Mouse (Mus musculus) erythroid progenitor cell, adult 5-6 weeks (primary cell): ENCODE data around the gene Pdzd9. TPM values are rescaled to one million over a fixed set of nuclear protein-coding genes. Genes with fewer than 3 reads are reported as not detected.
"Not testable (repeated sequence)": the region's sequence is repeated elsewhere in the genome, so short reads cannot be mapped to it uniquely, and the experiment has no call there.

Experiments used
- ATAC-seq: replicated peaks from 2 replicates; pipeline ENCODE4 v1.8.0; 2016; ENCODE audit warnings: moderate number of reproducible peaks, mild to moderate bottlenecking, moderate TSS enrichment, inconsistent platforms; ENCODE audit not compliant: poor library complexity, low FRiP score, severe bottlenecking
- total RNA-seq, 2 experiments: library from RNA; stranded (forward) in 1 of 2; stranded (reverse) in 1 of 2; fragments of 150-400 nt in 1 of 2; fragments of 186-747, 209-891 nt in 1 of 2; gene quantifications; 2 replicates each; pipeline versions ENCODE4 v1.2.3 to v1.2.4; 2015 to 2017; ENCODE audit warnings: low replicate concordance in 2 of 2

Pdzd9 gene
- not detected in 2 replicates for total RNA-seq (2015; ENCODE audit: low replicate concordance)
- 0.08 and 1.8 TPM in 2 replicates for total RNA-seq (2017; ENCODE audit: low replicate concordance)

DNA sequence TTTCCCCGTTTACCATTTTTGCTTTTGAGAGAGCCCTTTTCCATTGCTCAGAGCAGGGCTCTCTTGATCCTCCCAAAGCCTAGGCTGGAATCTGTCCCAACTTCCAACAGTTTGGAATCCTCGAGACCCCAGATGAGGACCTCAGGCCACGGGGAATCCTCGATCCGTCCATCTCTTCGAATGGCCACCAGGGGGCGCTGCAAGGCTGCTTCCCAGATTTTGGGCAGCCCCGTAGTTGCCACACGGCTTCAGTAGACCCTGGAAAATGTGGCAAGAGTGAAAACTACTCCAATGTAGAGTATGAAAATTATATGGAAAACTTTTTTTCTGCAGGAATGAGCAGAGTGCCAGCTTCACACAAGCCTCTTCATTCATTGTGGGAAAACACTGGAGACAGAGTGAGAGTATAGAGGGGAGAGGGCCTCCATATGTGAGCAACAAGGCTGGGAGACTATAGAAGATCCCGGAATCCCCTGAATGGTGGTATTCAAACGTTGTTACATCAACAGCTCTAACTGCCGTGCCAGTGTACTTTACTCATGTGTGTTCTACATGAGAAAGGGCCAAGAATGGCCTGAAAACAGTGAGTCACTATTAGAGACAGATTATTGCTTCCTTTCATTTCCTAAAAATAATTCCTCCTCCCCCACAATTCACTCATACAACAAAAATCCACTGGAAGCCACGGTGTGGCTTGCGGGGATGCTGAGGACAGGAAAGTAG, at the start of gene Pdzd9:
TSS of gene Pdzd9 (minus strand) at position 191 of the 723 bp plus-strand sequence.
- ATAC-seq: peak; percentile 79

DNA sequence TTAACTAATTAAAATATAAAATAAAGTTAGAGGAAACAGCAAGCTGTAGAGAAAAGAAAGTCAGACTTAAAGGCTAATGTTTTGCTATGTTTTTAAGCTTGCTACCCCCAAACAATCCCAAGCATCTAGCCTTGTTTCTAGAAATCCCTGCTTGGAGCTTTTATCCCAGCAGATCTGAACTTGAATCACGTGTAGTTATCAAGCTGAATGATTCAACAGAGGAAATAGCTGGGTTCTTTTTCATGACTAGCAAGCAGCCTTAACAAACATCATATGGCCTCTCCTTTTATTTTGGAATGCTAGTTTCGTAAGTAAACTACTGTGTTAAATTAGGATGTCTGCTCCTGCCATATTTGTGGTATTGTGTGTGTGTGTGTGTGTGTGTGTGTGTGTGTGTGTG, 47.1 kb upstream of the Pdzd9 start:
- no peak for ATAC-seq

DNA sequence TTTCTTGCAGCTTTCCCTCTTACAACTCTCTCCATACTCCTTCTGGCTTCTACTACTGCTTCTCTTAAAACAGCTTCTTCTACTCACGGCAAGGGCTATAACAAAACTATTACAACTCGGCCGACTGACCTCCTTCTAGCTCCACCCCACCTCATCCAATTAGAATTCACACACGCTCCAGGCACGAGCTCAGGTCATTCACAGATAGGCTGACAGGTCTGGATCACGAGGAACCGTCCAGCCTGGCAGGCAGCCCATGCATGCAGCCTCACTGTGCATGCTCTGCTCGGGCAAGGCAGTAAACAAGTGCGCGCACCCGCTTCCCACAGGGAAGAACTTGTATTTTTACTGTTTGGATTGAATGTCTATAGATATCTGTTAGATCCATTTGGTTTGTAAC, 43.8 kb upstream of the Pdzd9 start:
- ATAC-seq: not testable (repeated sequence)

DNA sequence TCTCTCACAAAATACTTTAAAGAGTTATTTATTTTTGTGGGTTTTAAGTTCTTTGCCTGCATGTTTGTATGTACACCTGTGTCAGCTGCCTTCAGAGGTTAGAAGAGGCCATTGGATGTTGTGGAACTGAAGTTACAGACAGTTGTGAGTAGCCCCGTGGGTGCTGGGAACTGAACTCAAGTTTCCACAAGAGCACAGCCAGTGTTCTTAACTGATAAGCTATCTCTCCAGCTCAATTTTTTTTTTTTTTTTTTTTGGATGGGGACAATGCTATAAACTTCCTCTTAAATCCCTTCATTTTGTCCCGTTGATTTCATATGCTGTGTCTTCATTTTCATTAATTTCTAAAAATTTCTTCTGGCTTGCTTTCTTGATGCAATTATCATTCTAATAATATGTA, 43.1 kb upstream of the Pdzd9 start:
- no peak for ATAC-seq

DNA sequence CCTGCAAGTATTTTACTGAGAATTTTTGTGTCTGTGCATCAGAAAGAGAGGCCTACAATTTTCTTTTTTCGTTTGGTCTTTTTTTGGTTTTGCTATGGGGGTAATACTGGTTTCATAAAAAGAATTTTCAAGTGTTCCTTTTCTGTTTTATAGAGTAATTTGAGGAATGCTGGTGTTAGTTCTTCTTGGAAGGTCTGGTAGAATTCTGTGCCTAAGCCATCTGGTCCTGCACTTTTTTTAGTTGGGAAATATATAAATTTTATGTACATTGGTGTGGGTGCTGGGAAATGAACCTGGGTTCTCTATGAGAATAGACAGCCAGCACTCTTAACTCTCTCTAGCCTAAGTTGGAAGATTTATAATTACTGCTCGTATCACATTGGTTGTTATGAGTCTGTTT, 41.9 kb upstream of the Pdzd9 start:
- ATAC-seq: no peak

DNA sequence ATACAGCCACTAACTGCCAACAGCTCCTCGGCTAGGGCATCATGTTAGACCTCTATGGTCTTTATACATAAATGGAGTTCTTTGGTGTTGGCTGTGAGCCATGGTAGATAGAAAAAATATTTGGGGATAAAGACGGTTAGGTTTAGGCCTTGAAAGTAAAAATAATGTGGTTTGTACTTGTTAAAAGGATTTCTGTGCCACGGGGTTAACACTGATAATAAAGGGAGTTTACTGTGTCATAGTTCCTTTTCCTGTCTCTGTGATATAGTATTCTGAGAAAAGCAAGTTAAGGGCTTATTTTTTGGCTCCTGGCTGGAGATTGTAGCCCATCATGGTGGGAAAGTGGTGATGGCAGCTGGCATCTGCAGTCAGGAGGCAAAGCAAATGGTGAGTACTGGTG, 33.7 kb upstream of the Pdzd9 start:
- no peak for ATAC-seq

DNA sequence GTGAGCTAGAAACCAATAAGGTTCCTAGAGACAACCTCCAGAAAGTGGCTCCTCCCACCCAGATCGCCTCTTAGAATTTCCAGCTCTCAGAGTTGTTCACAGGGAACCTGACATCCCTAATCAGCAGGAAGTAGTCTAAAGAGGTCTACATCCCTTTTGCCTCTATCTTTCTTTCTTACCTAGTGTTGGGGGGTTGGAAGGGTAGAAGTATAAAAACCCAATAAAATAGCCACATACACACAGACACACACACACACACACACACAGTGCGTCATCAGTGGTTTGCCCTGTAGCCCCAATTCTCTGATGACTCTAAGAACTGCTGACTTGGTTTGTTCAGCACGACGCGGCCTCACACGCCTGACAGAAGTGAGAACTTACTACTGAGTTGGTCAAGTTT, 29.4 kb upstream of the Pdzd9 start:
- ATAC-seq: no peak

DNA sequence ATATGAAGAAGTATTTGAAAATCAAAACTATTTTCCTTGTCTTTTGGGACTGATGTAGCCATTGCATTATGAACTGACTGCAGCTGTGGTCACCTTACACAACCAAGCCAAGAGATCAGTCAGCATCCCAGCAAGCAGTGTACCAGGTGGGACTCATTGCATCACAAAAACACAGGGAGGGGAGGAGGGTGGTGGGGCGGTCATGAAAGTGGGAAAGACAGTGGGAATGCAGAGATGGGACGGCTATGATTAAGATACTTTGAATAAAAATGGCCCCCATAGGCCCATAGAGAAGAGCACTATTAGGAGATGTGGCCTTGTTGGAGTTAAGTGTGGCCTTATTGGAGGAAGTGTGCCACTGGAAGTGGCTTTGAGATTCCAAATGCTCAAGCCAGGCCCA, 26.2 kb upstream of the Pdzd9 start:
- no peak for ATAC-seq

DNA sequence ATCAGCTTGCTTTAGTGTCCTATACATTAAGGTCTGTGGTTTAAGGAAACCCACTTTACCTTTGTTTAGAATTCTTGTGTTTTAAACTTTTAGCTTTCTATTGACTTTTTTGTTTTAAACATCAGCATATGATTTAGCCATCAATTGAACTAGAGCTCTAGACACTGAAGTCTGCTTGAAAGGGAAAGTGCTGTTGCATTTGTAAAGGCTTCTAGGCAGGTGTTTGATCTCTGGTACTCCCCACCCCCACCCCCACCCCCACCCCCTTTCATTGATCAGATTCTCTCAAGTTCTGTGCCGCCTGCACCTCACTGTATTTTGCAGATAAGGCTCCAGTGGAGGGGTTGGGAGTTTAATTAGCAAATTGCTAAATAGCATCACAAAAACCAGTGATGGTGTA, 25.5 kb upstream of the Pdzd9 start:
- ATAC-seq: no peak

DNA sequence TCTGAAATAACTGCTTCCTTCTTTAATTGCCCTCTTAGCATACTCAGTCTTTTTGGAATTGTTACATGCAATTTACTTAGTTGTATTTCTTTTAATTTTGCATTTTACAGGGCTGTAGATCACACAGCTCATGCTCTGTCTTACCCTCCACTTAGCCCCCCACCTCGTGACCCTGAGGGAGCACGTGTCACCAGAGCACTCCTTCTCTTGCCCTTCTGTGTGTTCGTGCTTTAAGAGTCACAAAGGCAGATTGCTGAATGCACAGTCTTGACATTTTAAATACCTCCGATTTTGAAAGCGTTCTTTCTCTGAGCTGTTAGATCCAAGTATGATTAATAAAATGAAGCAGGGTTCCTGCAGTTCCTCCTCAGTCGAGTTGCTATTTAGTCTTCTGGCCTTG, 25.1 kb upstream of the Pdzd9 start:
- no peak for ATAC-seq

DNA sequence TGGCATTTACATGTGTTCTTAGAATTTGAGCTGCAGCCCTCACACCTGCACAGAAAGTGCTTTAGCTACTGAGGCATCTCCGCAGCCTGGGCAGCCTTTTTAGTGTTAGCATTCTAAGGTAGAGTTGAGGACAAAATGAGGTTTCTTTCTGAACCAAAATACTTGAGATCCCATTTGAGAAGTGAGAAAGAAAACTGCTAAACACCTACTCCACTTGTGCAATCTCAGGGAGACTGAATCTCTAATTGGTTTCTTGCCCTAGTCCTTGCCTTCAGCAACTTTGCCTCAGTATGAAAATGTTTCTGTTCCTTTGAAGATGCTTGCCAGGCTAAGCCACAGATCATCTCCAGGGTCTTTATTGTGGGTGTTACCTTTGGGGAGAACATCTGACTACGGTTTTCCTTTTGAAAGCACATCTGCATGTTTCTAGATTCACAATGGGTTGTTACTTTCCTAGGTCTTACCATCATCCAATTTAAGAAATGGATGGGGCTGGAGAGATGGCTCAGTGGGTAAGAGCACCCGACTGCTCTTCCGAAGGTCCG, 23.8 kb upstream of the Pdzd9 start:
- no peak for ATAC-seq

DNA sequence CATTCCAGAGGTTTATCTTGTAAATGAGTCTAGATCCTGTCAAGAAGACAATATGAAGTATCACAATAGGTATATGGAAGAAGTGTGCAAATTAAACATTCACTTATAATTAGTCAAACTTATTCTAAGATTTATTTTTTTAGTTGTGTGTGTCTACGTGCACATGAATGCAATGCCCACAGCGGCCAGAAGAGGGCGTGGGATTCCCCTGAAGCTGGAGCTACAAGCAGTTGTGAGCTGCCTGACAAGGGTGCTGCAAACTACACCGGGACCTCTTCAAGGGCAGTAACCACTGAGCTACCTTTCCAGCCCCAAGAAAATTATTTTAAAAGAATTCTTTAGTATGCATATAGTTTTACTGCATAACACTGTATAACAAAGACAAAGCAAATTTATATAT, 20.5 kb upstream of the Pdzd9 start:
- ATAC-seq: no peak

DNA sequence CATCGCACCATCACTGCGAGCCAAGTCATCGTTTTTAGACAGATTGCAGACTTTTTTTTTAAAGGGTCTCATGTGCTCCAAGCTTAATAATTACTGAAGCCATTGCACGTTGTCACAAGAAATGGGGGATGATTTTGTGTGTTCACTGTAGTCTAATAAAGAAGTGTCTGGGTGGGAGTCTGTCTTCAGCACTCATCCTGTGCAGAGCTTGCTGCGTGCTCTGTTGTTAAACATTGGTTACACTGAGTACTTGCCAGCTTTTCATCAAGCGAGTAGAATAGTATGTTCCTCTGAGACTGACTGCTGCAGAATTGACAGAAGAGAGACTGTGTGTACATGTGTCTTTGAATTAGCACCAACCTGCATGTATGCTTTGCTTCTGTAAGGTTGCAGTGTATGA, 15.1 kb upstream of the Pdzd9 start:
- no peak for ATAC-seq

DNA sequence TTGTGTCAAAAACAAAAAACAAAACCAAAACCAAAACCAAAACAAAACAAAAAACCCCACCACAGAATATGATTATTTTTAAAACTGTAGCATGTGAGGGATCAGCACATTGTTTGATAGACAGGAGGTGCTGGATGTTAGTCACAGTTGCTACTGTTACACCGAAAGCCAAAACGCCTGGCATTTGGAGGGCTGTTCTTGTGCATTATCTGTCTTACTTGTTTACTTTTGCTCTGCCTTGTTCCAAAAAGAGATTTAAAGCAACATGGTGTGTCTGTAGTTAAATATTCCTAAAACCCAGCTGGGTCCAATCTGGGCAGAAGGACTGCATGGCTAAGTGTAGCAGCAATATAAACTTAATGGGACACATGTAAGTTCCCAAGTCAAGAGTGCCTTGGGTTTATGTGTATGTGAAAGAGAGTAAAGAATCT, 14.6 kb upstream of the Pdzd9 start:
- ATAC-seq: no peak

DNA sequence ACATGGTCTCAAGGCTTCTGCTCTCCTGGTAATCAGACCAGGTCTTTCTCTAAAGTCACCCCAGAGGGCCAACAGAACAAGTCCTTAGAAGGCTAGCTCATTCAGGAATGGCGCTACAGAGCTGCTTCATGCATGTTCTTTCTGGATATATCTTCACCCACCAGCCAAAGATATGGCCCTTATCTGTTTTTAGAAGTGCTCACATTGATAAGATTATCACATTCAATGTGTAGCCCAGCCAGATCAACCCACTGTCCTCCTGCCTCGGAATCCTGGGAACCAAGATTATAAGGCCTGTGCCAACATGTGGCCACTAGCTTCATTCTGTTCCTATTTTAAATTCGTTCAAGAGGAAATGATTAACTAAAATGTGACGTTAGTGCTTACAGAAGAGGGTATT, 11.9 kb upstream of the Pdzd9 start:
- no peak for ATAC-seq

DNA sequence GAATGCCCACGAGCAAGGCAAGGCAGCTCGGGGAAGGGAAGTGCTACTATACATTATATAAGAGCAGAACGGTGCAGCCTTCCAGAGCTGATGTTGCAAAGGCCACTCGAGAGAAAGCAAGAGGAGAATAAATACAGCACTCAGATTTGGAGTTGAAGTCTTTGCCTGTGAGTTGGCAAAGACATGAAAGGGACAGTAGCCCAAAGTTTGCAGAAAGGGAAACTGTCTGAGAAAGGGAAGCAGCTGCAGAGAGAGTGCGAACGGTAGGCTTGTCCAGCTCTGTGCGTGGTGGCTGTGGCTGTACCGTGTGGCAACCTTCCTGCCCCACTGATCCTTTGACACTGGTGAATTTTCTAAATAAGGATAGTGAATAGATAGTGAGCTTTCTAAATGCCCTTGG, 8.9 kb upstream of the Pdzd9 start:
- no peak for ATAC-seq

DNA sequence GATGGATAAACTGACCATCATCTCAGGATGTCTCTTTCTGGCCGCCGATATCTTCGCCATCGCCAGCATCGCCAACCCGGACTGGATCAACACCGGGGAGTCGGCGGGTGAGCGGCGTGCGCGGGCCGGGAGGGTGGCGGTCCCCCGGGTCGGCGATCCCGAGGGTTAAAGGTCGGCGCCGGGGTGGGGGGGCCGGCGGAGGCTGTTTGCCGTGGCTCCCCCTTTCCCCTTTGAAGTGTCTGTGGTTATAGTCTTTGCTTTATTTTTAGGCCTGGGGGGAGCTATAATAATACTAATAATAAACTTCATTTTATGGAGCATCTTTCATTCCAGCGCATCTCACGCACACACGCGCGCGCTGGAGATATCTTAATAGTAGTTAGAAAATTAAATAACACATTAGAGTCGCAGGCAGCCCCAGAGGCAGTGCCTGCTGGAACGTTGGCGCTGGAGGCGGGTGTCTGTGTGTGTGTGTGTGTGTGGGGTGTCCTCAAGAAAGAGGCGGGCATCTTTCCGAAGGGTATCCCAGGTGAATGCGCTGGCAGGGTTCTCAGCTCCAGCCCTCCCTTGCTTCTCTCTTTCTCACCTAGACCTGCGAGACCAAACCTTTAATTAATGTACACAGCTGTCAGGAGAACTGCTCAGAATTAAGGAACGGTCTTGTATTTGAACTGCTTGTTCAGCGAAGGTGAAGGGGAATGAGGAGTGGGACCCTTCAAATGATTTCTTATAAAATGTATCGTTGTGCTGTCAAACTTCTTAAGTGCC, 7.8 kb upstream of the Pdzd9 start:
- ATAC-seq: peak; percentile 49; the same call in 1 of the 2 replicates

DNA sequence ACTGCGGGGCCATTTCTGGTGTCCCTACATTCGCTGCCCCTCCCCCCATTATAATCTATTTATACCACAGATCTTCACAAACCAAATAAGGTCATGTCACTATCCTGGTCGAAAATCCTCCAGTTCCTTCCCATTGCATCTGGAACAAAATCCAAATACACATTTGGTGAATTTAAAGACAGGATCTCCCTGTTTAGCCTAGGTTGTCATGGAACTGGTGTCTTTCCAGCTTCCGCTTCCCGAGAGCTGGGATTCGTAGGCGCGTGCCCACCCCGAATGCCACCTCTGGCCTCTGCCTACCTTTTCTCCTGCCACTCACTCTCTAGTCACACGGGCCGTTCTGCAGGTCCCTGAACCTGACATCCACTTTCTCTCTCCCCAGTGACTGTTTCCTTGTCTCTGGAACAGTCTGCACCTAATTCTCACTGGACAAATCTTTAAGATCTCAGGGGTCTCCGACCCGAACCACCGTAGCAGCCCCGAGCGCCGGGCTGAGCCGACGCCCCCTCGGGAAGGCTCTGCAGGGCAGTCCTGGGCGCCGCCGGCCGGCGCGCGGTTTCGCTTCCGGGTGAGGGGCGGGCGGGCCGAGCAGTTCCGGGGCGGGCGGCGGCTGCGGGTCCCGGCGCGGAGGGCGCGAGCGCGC, 7.0 kb upstream of the Pdzd9 start, which contains the start of gene Mosmo:
TSS of gene Mosmo (plus strand) at position 618 of the 643 bp plus-strand sequence.
- ATAC-seq: peak; percentile 82

DNA sequence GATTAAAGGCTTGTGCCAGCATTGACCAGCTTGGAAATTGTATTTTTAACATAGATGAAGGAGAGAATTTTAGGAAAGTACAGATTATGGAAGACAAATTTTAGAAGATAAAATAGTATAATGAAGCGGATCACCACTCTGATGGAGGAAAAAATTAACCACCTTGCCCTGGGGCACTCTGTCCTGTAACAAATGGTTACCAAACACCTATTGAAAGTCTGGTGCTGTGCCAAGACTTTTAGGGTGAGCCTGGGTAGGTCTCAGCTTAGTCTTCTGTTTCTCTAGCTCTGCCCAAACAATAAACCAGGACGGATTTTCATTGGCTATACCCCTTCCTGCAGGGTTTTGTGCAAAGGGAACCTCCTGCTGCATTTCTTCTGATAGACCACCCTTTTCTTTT, 1.1 kb upstream of the Pdzd9 start:
- no peak for ATAC-seq

DNA sequence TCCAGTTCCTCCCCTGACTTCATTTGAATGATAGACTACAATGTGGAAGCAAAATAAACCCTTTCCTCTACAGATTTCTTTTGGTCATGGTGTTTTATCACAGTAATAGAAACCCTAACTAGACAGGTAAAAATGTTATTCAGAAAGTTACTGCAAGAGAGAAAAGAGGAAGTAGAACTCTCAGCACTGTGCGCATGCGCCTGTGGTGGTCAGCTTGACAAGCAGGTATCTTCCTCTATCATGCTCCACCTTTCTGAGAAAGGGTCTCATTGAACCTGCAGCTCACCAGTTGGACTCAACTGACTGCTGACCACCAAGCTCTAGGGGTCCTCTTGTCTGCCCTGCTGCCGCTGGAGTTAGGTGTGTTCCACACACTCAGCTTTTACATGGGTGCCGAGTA, 8.1 kb downstream of the Pdzd9 start:
- no peak for ATAC-seq
